Mouse (Mus musculus) hindbrain, postnatal 0 days (tissue): Measurements from ENCODE around the gene Zfp750. TPM values are rescaled to one million over a fixed set of nuclear protein-coding genes. Genes with fewer than 3 reads are reported as not detected.

ENCODE experiments used
- ATAC-seq: fragments of 200-750 bp; cut with Nextera tagmentation; 2 replicates; pipeline ENCODE4 v1.8.0; 2017; ENCODE audit warnings: mild to moderate bottlenecking, moderate TSS enrichment, moderate library complexity
- DNase-seq: peaks from one replicate; pipeline ENCODE4 v3.0.0-alpha.2; 2015; ENCODE audit warnings: low spot score
- H3K27ac ChIP-seq: fragments of 300-500 bp; sonication (generic); 2 replicates; pipeline ENCODE4 v1.5.1; 2014; ENCODE audit warnings: mild to moderate bottlenecking
- H3K27me3 ChIP-seq: fragments of 300-500 bp; sonication (generic); 2 replicates; pipeline ENCODE4 v1.6.1; 2014; ENCODE audit warnings: low read length, mixed read lengths; ENCODE audit not compliant: insufficient read depth
- H3K36me3 ChIP-seq: fragments of 300-500 bp; sonication (generic); 2 replicates; pipeline ENCODE4 v1.6.1; 2014; ENCODE audit warnings: low read length, mixed read lengths; ENCODE audit not compliant: insufficient read depth
- H3K4me1 ChIP-seq: fragments of 300-500 bp; sonication (generic); 2 replicates; pipeline ENCODE4 v1.6.1; 2014; ENCODE audit warnings: antibody characterized with exemption, low read length, mixed read lengths; ENCODE audit not compliant: insufficient read depth
- H3K4me2 ChIP-seq: fragments of 300-500 bp; sonication (generic); 2 replicates; pipeline ENCODE4 v1.6.1; 2014; ENCODE audit warnings: low read depth, mild to moderate bottlenecking, low read length, moderate library complexity, mixed read lengths
- H3K4me3 ChIP-seq: fragments of 300-500 bp; sonication (generic); 2 replicates; pipeline ENCODE4 v1.5.1; 2014; ENCODE audit warnings: low read length
- H3K9ac ChIP-seq: fragments of 300-500 bp; sonication (generic); replicated peaks from 2 replicates; pipeline ENCODE4 v1.6.1; 2014; ENCODE audit warnings: mild to moderate bottlenecking, low read length, moderate library complexity, mixed read lengths
- H3K9me3 ChIP-seq: fragments of 300-500 bp; sonication (generic); 2 replicates; pipeline ENCODE4 v1.6.1; 2016; ENCODE audit warnings: low read length, mixed read lengths
- CTCF ChIP-seq: IDR thresholded peaks from 2 replicates; pipeline ENCODE4 v1.5.1; 2016; ENCODE audit warnings: antibody characterized with exemption, control low read depth, low read depth
- WGBS: fragments of 180-500 bp; shearing (Covaris S2); extraction: QIAGEN DNeasy Blood & Tissue Kit; methylation state at CpG from one replicate; pipeline ENCODE4 v1.1.7; 2014; 5-methylcytosine and 5-hydroxymethylcytosine counted together
- polyA plus RNA-seq: library from polyadenylated mRNA; unstranded; fragments of >200 nt; fragmentation: Nextera tagmentation; extraction: Ambion mirVana; gene quantifications from 2 replicates; pipeline ENCODE4 v1.2.1, GENCODE M21; 2015
- total RNA-seq: library from RNA; depleted of rRNA; stranded (reverse); fragments of >200 nt; gene quantifications from 2 replicates; pipeline ENCODE4 v1.2.3, GENCODE M21; 2014; rRNA removed

Zfp750 gene
- total and polyA plus RNA-seq, 2 experiments from 2014 or later, result 0.05 to 0.21 TPM

- DNase-seq (no peak), ATAC-seq (no peak)
- H3K4me1 ChIP-seq, result no peaks in the 10 kb centered on the region
- peaks cover 12% of the 10 kb centered on the region; the same call in 1 of the 2 replicates for H3K36me3 ChIP-seq
- no peak overlapping the region for H3K4me3 ChIP-seq
- 91% methylated on average over 15 of the region's 15 CpGs for WGBS
- no peak overlapping the region for H3K9ac ChIP-seq
- H3K9me3 ChIP-seq, result no peaks in the 10 kb centered on the region
- no peak overlapping the region for H3K27ac ChIP-seq
- H3K27me3 ChIP-seq, result no peaks in the 10 kb centered on the region
- TF ChIP-seq CTCF, result no peak
- H3K4me2 ChIP-seq, result no peak overlapping the region
These were observed 39.5 kb downstream of the Zfp750 start for GRCm38 (mm10) chr11:121479476-121480203.

- Histone ChIP-seq H3K4me3 (no peak overlapping the region), H3K27me3 (no peaks in the 10 kb centered on the region), H3K4me2 (no peak overlapping the region), H3K36me3 (peaks cover 4% of the 10 kb centered on the region; the same call in 1 of the 2 replicates), H3K27ac (no peak overlapping the region), H3K9ac (no peak overlapping the region), H3K4me1 (no peaks in the 10 kb centered on the region), H3K9me3 (no peaks in the 10 kb centered on the region)
- peak; percentile 96 for TF ChIP-seq CTCF
- peak; percentile 89 for DNase-seq
- WGBS, result 27% methylated on average over 9 of the region's 9 CpGs
- ATAC-seq, result peak; percentile 49; the same call in 1 of the 2 replicates
These were observed 43.3 kb downstream of the Zfp750 start for GRCm38 (mm10) chr11:121475699-121476415.

GRCm38 (mm10) chr11:121474831-121475230 is 44.3 kb downstream of the Zfp750 start:
- no peak overlapping the region for H3K27ac ChIP-seq
- no peaks in the 10 kb centered on the region for H3K27me3 ChIP-seq
- H3K4me2 ChIP-seq, result no peak overlapping the region
- H3K4me3 ChIP-seq, result no peak overlapping the region
- H3K9me3 ChIP-seq, result no peaks in the 10 kb centered on the region
- 84% methylated on average over 3 of the region's 3 CpGs for WGBS
- H3K4me1 ChIP-seq, result no peaks in the 10 kb centered on the region
- no peak for ATAC-seq
- no peak overlapping the region for H3K9ac ChIP-seq
- peaks cover 4% of the 10 kb centered on the region; the same call in 1 of the 2 replicates for H3K36me3 ChIP-seq
- DNase-seq, result no peak
- no peak for TF ChIP-seq CTCF

GRCm38 (mm10) chr11:121467408-121467807 is 51.7 kb downstream of the Zfp750 start:
- no peak for ATAC-seq
- no peak overlapping the region for H3K27ac ChIP-seq
- no peak for TF ChIP-seq CTCF
- H3K9me3 ChIP-seq, result no peaks in the 10 kb centered on the region
- H3K9ac ChIP-seq, result no peak overlapping the region
- H3K4me1 ChIP-seq, result no peaks in the 10 kb centered on the region
- 90% methylated on average over 6 of the region's 6 CpGs for whole genome bisulfite sequencing
- no peak overlapping the region for H3K4me2 ChIP-seq
- H3K27me3 ChIP-seq, result no peaks in the 10 kb centered on the region
- no peak for DNase-seq
- no peak overlapping the region for H3K4me3 ChIP-seq
- H3K36me3 ChIP-seq, result peaks cover 32% of the 10 kb centered on the region

Other genes with a start within 250 kb of the Zfp750 start
- 77.9 and 78.0 TPM in 2 replicates for gene Wdr45b, start 164.9 kb downstream of the Zfp750 start, total RNA-seq
- gene Wdr45b, start 164.9 kb downstream of the Zfp750 start, polyA plus RNA-seq, result 84.9 and 88.7 TPM in 2 replicates
- gene Rab40b, start 131.1 kb downstream of the Zfp750 start, total RNA-seq, result 7.6 and 11.4 TPM in 2 replicates
- gene Rab40b, start 131.1 kb downstream of the Zfp750 start, polyA plus RNA-seq, result 8.9 and 9.9 TPM in 2 replicates
- gene Fn3krp, start 97.9 kb downstream of the Zfp750 start, total RNA-seq, result 21.4 and 25.2 TPM in 2 replicates
- gene Fn3krp, start 97.9 kb downstream of the Zfp750 start, polyA plus RNA-seq, result 8.4 and 8.6 TPM in 2 replicates
- gene Fn3k, start 84.4 kb downstream of the Zfp750 start, total RNA-seq, result 4.5 and 13.4 TPM in 2 replicates
- gene Fn3k, start 84.4 kb downstream of the Zfp750 start, polyA plus RNA-seq, result 5.4 and 6.0 TPM in 2 replicates
- 102 and 110 TPM in 2 replicates for gene Tbcd, start 67.4 kb downstream of the Zfp750 start, total RNA-seq
- 55.6 and 57.1 TPM in 2 replicates for gene Tbcd, start 67.4 kb downstream of the Zfp750 start, polyA plus RNA-seq
- gene B3gntl1, start 153.8 kb upstream of the Zfp750 start, total RNA-seq, result 9.6 and 11.0 TPM in 2 replicates
- 6.0 and 6.2 TPM in 2 replicates for gene B3gntl1, start 153.8 kb upstream of the Zfp750 start, polyA plus RNA-seq
- gene Metrnl, start 182.2 kb upstream of the Zfp750 start, total RNA-seq, result 24.4 and 33.2 TPM in 2 replicates
- gene Metrnl, start 182.2 kb upstream of the Zfp750 start, polyA plus RNA-seq, result 17.0 and 19.5 TPM in 2 replicates